Mouse (Mus musculus) gonadal fat pad, adult 2 months (tissue): ENCODE measurements at regions not wholly inside any gene's neighbourhood (a gene's known extent, or its start where the extent isn't known, plus 50 kb on each side); places are given as distances from the start of the nearest gene placed in this dataset.

Experiments
- DNase-seq: peaks from one replicate; pipeline ENCODE4 v3.0.0-alpha.2; 2012; ENCODE audit warnings: low read depth

DNA sequence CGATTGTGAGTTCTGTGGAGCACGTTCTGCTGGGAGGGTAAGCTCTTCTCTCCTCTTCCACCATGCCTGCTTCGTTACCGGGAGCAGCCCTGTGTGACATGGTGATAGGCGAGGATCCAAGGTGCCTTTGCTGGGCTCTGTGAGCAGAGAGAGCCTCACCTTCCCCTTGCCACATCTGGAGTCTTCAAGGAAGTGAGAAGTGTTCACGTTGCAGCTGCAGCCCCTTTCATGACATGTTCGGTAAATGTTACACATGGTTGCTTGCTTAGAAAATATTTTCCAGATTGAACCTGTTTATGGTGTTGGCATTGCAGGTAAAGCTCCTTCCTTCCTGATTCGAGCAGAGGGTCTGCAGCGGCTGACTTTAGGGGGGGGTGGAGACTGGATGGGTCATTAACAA is 244.0 kb downstream of the Ttll7 start:
- no peak for DNase-seq

GRCm38 (mm10) chr3:147098065-147098580 is 246.0 kb downstream of the Ttll7 start:
- DNase-seq = no peak

- DNase-seq = no peak
Observed at GRCm38 (mm10) chr3:147098611-147099010, 246.4 kb downstream of the Ttll7 start.

- DNase-seq = peak; percentile 73
Observed at GRCm38 (mm10) chr3:147099143-147099713, 247.1 kb downstream of the Ttll7 start.

DNA sequence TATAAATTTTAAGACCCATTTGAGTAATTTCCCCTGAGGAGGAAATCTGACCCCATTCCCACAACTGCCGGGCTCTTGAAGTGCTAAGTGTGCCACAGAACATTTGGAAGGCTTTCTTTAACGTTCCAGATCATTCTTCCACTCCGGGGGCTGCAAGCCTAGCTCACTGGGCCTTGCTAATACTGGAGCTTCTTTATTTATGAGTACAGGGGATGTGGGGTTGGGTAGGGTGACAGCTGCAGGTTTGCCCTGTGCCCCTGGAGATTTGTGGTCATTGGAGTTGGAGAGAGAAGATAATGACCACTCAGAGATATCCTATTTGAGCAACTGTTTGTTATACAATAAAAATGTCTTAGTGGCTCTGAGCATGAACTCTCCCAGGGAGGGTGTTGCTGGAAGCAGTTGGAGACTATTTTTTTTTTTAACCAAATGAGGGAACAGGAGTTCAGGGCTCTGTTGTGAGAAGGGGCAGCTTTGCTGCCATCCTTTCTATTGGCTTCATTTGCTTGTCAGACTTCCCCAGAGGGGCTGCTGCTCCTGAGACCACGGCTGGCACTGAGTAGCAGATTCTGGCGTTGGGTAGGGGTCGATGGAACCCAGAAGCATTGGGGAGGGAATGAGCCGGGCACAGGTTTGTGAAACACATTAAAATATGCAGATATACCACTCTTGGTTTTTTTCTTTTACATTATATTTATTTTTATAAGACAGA is 249.0 kb downstream of the Ttll7 start:
- DNase-seq = no peak

DNA sequence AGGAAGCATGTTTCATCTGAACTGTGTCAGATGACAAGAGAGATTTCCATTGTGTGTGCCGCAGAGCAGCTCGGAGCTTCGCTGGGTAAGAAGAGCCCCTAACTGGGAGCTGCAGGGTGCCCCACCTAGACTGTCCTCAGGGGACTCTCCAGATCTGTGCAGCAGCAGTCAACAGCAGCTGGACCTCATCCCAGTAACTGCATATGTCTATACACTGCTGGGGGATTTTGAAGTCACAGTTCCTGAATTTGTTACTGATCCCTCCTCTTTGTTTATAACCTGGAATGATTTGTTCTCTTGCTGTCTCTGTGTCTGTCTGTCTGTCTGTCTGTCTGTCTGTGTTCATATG is 249.6 kb downstream of the Ttll7 start:
- no peak for DNase-seq

GRCm38 (mm10) chr3:147103428-147103827 is 251.3 kb downstream of the Ttll7 start:
- no peak for DNase-seq

- DNase-seq = no peak
Observed at GRCm38 (mm10) chr3:147117609-147118008, 265.4 kb downstream of the Ttll7 start.

GRCm38 (mm10) chr3:147118092-147118491 is 265.9 kb downstream of the Ttll7 start:
- no peak for DNase-seq

GRCm38 (mm10) chr3:147118622-147119021 is 266.5 kb downstream of the Ttll7 start:
- no peak for DNase-seq

DNA sequence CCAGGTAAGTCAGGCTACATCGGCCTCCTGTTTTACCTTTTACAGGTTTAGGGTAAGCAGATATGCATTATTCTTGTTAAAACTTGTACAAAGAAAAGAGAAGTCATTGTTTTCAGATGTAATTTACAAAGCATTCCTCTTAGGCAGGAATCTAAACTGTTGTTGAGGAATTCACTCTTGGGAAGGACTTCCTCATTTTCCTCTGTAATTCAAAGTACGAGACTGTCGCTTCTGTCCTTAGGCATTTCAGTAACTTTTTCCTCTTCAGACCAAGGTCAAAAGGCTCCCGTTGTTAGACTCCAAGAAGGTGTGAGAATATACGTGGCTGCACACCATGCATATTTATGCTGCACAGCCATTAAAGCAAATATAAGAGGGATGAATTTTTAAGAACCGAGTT is 269.7 kb downstream of the Ttll7 start:
- no peak for DNase-seq

DNA sequence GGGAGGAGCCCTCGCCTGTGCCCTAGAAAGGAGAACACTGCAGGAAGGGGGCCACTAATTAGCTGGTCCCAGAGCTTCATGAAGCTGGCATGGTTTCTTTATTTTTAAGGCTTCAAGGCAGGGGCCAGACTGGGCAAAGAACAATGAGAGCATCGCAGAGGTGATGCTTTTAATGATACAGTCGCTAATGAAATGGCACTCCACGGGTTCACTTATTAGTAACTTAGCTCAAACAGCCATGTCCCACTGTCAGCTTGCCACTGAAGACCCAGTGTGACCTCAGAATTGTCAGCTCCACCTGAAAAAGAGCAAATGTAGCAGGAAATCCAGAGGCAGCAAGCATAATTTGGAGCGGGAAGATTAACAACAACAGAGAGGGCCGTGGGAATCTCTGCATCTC is 275.6 kb downstream of the Ttll7 start:
- no peak for DNase-seq

DNA sequence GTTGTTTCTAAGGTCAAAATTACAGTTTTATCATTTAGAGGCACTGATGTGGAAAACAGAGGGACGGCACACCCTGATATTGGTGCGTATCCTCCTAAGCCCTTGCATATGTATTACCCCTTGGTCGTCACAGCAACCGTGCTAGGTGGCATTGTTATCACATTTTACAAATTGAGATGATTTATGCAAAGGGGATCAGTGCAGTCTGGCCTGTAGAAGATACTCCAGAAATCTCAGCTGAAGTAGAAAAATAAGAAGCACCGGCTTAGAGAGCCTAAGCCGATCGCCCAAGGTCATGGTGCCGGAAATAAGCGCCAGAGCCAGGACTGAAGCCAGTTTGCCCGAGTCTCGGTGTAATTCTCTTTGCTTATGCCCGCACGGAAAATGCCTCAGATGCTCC is 280.7 kb downstream of the Ttll7 start:
- no peak for DNase-seq

- no peak for DNase-seq
Observed at GRCm38 (mm10) chr3:147133408-147133807, 281.2 kb downstream of the Ttll7 start.

DNA sequence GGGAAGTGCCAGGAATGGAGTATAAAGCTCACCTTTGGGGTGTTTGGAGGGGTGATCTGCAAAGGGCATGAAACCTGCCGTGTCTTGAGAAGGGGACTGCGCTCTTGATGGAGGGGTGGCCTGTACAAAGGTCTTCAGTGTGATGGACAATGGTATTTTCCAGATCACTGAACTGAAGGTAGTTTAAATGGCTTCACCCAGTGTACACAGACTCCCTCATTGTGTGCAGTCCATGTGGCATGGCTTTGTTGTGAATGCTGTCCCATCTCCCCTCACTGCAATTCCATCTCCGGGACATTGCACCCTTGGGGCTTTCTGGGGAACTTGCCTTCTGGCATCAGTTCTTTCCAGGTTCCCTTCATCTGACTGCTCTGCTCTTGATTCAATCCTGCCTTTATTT is 288.2 kb downstream of the Ttll7 start:
- no peak for DNase-seq

DNA sequence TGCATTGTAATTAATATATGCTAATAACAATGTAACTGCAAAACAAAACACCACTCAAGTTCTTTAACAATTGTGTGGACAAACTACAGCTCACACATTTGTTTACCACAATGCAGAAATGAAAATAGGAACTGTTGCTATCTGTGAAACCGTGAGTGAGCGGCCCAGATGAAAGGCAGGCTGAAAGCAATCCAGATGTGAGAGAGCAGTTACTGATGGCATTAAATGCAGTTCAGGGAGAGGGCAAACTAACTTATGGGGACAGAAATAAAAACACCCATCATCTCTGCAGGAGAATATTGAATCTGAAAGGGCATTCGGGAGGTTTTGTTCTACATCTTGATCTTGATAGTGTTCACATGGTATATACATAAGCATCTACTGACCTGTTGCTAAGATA is 301.3 kb downstream of the Ttll7 start:
- no peak for DNase-seq

GRCm38 (mm10) chr3:147153998-147154397 is 301.8 kb downstream of the Ttll7 start:
- no peak for DNase-seq

GRCm38 (mm10) chr3:147163126-147163525 is 311.0 kb downstream of the Ttll7 start:
- no peak for DNase-seq

DNA sequence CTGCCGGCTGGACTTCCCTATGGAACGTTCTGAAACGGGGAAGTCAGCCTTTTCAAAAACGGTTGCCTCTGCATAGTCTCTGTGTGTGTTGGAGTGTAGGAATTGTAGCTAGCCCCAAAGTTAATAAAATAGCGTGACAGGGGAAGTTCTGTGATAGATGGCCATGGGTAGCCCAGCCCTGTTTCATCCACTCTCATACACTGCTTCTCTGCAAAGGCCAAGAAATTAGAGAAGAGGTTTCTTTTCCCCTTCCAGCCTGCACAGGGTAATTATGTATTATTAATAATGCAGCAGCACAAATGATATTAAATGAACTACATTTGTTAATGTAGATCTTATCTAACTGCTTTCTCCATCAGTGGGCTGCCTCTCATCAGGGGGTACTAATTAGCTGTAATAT is 311.4 kb downstream of the Ttll7 start:
- no peak for DNase-seq

- no peak for DNase-seq
Observed at GRCm38 (mm10) chr3:147164931-147165330, 312.8 kb downstream of the Ttll7 start.

GRCm38 (mm10) chr3:147166555-147166954 is 314.4 kb downstream of the Ttll7 start:
- DNase-seq = no peak

GRCm38 (mm10) chr3:147169215-147169614 is 317.0 kb downstream of the Ttll7 start:
- no peak for DNase-seq

- no peak for DNase-seq
Observed at GRCm38 (mm10) chr3:147170106-147170505, 317.9 kb downstream of the Ttll7 start.

GRCm38 (mm10) chr3:147178746-147179145 is 326.6 kb downstream of the Ttll7 start:
- DNase-seq = no peak
